Mouse (Mus musculus): ENCODE results near the gene Il17c. TPM values are rescaled to one million over a fixed set of nuclear protein-coding genes. Genes with fewer than 3 reads are reported as not detected.

The Il17c gene
- polyA plus RNA-seq, 2 experiments = not detected

DNA sequence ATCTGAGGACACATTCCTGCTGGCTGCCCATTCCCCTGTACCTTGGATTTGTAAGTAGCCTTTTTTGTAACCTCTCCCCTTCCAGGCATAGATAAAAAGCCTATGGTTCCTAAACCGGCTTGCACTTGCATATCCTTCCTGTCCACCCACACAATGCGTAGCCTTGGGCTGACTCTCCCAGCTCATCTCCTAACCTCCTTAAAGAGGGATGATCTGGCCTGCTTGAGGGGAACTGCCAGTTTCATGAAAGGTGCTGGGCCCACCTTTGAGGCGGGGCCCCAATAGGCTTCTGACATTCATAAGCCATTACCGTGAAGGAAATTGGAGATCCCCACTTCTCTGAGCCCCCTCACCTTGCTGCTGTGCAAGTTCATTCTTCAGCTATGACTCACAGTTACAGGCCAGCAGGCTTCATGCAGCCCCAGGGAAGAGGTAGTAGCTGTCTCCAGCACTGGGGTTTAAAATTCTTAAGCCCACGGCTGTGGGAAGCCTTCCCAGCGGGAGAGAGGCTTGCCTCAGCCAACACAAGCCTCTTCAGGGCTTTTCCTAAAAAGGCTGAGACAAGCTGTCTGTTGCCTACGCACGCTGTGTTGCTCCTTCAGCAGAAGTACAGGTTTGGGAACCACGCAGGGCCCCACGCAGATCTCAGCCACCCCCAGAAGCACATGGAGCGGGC lies 39.8 kb downstream of the Il17c start:
- Histone ChIP-seq H3K9me3 (ENCODE audit: control insufficient read depth, low read length) (no peaks in the 10 kb centered on the region), H3K4me3 (ENCODE audit: insufficient read depth in 1 of 2, low read depth in 2 of 2, low read length in 2 of 2) (no peak overlapping the region), H3K4me1 (replicated peaks; ENCODE audit: control insufficient read depth in 2 of 2, insufficient read depth in 2 of 2, low read length in 1 of 2) (peaks cover 0 to 27% of the 10 kb centered on the region in 2 experiments; a peak in 3 of 4 replicates), H3K36me3 (replicated peaks; ENCODE audit: control insufficient read depth, insufficient read depth, low read depth) (no peaks in the 10 kb centered on the region), H3K27me3 (ENCODE audit: control insufficient read depth, insufficient read depth, low read length) (peaks cover 27% of the 10 kb centered on the region), H3K9ac (replicated peaks) (no peak overlapping the region), H3K27ac (no peak overlapping the region), H3K4me2 (ENCODE audit: low read depth) (no peak overlapping the region)
- 61% methylated on average over 11 of the region's 11 CpGs for WGBS (ENCODE audit: insufficient replicate concordance)
- ATAC-seq (ENCODE audit: insufficient read depth) (no peak), DNase-seq (ENCODE audit: low read depth in 3 of 3, low spot score in 3 of 3) (no peak)
- TF ChIP-seq CTCF (IDR thresholded peaks at IDR 0.05; ENCODE audit: low read depth) (no peak), EP300 (IDR thresholded peaks at IDR 0.05; ENCODE audit: low read depth) (no peak)

DNA sequence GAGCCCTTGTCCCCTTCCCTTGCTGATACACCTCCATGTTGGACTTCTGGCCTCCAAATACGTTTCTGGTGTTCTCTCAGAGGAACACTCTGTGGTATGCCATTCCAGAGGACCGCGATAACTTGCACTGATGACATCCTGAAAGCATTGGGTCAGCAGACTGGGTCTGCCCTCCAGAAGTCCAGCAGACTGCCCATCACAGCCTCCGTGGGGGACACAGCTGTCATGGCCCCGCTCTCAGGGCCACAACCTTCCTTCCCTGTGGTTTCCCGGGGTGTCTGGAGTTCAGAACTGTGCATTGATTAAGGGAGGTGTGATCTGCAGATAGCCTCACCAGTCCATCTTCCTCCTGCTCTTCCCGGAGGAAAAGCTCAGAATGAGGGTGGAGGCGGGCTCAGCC lies 40.7 kb downstream of the Il17c start:
- no peak for DNase-seq (ENCODE audit: low read depth in 3 of 3, low spot score in 3 of 3)
- H3K9me3 ChIP-seq (ENCODE audit: control insufficient read depth, low read length) = no peaks in the 10 kb centered on the region
- H3K4me3 ChIP-seq (ENCODE audit: insufficient read depth in 1 of 2, low read depth in 2 of 2, low read length in 2 of 2) = no peak overlapping the region
- no peak overlapping the region for H3K4me2 ChIP-seq (ENCODE audit: low read depth)
- WGBS (ENCODE audit: insufficient replicate concordance) = 59% methylated on average over 8 of the region's 8 CpGs
- no peak overlapping the region for H3K9ac ChIP-seq (replicated peaks)
- H3K4me1 ChIP-seq (replicated peaks; ENCODE audit: control insufficient read depth in 2 of 2, insufficient read depth in 2 of 2, low read length in 1 of 2) = peaks cover 0 to 27% of the 10 kb centered on the region in 2 experiments; a peak in 3 of 4 replicates
- no peak for TF ChIP-seq CTCF (IDR thresholded peaks at IDR 0.05; ENCODE audit: low read depth)
- no peak for TF ChIP-seq EP300 (IDR thresholded peaks at IDR 0.05; ENCODE audit: low read depth)
- H3K27ac ChIP-seq = no peak overlapping the region
- H3K27me3 ChIP-seq (ENCODE audit: control insufficient read depth, insufficient read depth, low read length) = peaks cover 27% of the 10 kb centered on the region
- no peaks in the 10 kb centered on the region for H3K36me3 ChIP-seq (replicated peaks; ENCODE audit: control insufficient read depth, insufficient read depth, low read depth)
- no peak for ATAC-seq (ENCODE audit: insufficient read depth)

DNA sequence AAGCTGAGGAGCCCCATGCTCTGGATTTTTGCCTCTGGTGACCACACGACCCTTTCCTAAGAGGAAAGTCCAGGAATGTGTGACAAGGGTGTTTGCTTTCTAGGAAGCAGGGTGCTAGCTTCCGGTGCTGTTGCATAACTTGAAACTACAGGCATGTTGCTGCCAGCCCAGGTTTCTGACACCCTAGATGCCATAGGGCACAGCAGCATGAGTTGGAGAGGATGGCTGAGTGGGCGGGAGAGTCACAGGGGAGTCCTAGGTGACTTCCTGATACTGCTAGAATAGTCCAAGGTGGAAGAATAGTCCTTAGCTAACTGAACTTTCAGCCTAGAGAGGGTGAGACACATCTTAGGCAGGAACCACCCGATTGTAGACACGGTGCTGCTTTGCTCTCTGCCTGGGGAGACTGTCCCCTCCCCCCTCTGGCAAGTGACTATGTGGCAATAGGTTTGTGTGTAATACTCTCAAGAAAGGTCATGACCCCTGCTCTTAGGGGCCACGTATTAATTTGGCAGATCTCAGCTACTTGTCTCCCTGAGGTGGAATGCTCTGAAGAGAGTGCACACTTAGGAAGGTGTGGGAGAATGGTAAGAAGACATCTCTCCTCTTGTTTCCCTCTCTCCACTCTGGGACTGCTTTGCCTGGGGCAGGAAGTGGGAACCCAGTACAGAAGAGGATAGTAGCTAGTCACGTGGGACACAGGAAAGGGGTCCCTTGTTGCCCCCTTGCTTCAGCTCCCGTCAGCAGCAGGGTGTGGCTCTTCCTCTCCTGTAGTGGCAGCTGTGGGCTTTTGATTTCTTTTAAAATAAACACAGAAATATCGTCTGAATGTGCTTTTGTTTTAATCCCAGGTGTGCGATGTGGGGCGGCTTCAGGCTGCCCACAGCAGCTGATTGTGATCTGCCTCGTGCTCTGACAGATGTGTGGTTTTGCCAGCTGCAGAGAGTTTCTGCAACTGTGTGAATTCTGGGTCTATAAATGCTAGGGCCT lies 42.1 kb downstream of the Il17c start:
- H3K4me3 ChIP-seq (ENCODE audit: insufficient read depth in 1 of 2, low read depth in 2 of 2, low read length in 2 of 2) = no peak overlapping the region
- H3K9me3 ChIP-seq (ENCODE audit: control insufficient read depth, low read length) = no peaks in the 10 kb centered on the region
- H3K4me2 ChIP-seq (ENCODE audit: low read depth) = no peak overlapping the region; the same call in 1 of the 2 replicates
- ATAC-seq (ENCODE audit: insufficient read depth) (no peak), DNase-seq (ENCODE audit: low read depth in 3 of 3, low spot score in 3 of 3) (no peak)
- peaks cover 23% of the 10 kb centered on the region for H3K27me3 ChIP-seq (ENCODE audit: control insufficient read depth, insufficient read depth, low read length)
- no peak for TF ChIP-seq EP300 (IDR thresholded peaks at IDR 0.05; ENCODE audit: low read depth)
- no peak for TF ChIP-seq CTCF (IDR thresholded peaks at IDR 0.05; ENCODE audit: low read depth)
- H3K9ac ChIP-seq (replicated peaks) = no peak overlapping the region
- H3K4me1 ChIP-seq (replicated peaks; ENCODE audit: control insufficient read depth in 2 of 2, insufficient read depth in 2 of 2, low read length in 1 of 2) = peaks cover 0 to 27% of the 10 kb centered on the region in 2 experiments; a peak in 3 of 4 replicates
- WGBS (ENCODE audit: insufficient replicate concordance) = 16% methylated on average over 12 of the region's 12 CpGs
- no peak overlapping the region for H3K27ac ChIP-seq
- no peaks in the 10 kb centered on the region for H3K36me3 ChIP-seq (replicated peaks; ENCODE audit: control insufficient read depth, insufficient read depth, low read depth)

DNA sequence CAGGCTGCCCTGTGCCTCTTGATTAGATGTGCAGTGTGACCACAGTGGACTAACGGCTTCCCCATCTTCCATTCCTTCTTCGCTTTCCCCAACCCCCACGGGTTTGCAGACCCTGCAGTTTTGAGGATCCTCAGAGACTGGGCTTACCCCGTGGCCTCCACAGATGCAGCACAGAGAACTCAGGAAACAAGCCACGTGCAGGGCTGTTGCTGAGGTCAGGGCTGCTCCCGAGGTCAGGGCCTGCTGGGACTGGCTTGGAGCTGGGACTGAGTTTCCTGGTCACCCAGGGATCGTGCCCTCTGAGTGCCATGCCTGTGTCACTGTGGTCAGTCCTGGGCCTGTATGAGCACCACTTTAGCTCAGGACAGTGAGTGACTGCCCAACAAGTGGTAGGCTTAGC lies 43.2 kb downstream of the Il17c start:
- Histone ChIP-seq H3K4me2 (ENCODE audit: low read depth) (no peak overlapping the region), H3K36me3 (replicated peaks; ENCODE audit: control insufficient read depth, insufficient read depth, low read depth) (no peaks in the 10 kb centered on the region), H3K9ac (replicated peaks) (no peak overlapping the region), H3K27ac (no peak overlapping the region), H3K4me3 (ENCODE audit: insufficient read depth in 1 of 2, low read depth in 2 of 2, low read length in 2 of 2) (no peak overlapping the region), H3K4me1 (replicated peaks; ENCODE audit: control insufficient read depth in 2 of 2, insufficient read depth in 2 of 2, low read length in 1 of 2) (peaks cover 0 to 27% of the 10 kb centered on the region in 2 experiments; a peak in 3 of 4 replicates), H3K27me3 (ENCODE audit: control insufficient read depth, insufficient read depth, low read length) (peaks cover 18% of the 10 kb centered on the region), H3K9me3 (ENCODE audit: control insufficient read depth, low read length) (no peaks in the 10 kb centered on the region)
- no peak for ATAC-seq (ENCODE audit: insufficient read depth)
- TF ChIP-seq CTCF (IDR thresholded peaks at IDR 0.05; ENCODE audit: low read depth) = no peak
- no peak for TF ChIP-seq EP300 (IDR thresholded peaks at IDR 0.05; ENCODE audit: low read depth)
- DNase-seq (ENCODE audit: low read depth in 3 of 3, low spot score in 3 of 3) = no peak
- WGBS (ENCODE audit: insufficient replicate concordance) = 13% methylated on average over 7 of the region's 7 CpGs

DNA sequence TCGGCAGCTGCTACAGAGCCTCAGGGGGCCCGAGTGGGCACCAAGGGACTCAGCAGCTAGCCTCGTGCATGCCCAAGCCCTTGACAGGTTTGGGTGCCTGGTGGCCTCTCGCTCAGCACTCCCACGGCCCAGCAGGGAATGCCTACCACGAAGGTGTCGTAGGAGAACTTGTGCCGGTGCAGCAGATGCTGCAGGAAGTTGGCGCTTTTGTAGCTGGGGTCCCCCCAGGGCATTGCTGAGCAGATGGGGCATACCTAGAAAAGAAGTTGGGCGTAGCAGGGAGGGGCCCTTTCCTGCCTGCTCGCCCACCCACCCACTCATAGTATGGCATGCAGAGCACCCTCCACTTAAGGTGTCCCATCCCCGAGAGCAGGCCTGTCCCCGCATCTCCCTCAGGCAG lies 46.0 kb downstream of the Il17c start:
- Histone ChIP-seq H3K9ac (replicated peaks) (no peak overlapping the region), H3K27me3 (ENCODE audit: control insufficient read depth, insufficient read depth, low read length) (no peaks in the 10 kb centered on the region), H3K4me2 (ENCODE audit: low read depth) (no peak overlapping the region), H3K36me3 (replicated peaks; ENCODE audit: control insufficient read depth, insufficient read depth, low read depth) (no peaks in the 10 kb centered on the region), H3K9me3 (ENCODE audit: control insufficient read depth, low read length) (no peaks in the 10 kb centered on the region), H3K27ac (no peak overlapping the region), H3K4me1 (replicated peaks; ENCODE audit: control insufficient read depth in 2 of 2, insufficient read depth in 2 of 2, low read length in 1 of 2) (peaks cover 0 to 19% of the 10 kb centered on the region in 2 experiments; a peak in 3 of 4 replicates), H3K4me3 (ENCODE audit: insufficient read depth in 1 of 2, low read depth in 2 of 2, low read length in 2 of 2) (no peak overlapping the region)
- TF ChIP-seq EP300 (IDR thresholded peaks at IDR 0.05; ENCODE audit: low read depth) (no peak), CTCF (IDR thresholded peaks at IDR 0.05; ENCODE audit: low read depth) (no peak)
- WGBS (ENCODE audit: insufficient replicate concordance) = 84% methylated on average over 13 of the region's 13 CpGs
- ATAC-seq (ENCODE audit: insufficient read depth) (no peak), DNase-seq (ENCODE audit: low read depth in 3 of 3, low spot score in 3 of 3) (no peak)

Measured in liver, embryonic 14.5 days (tissue).